Mouse (Mus musculus) kidney, embryonic 15.5 days (tissue): Measurements from ENCODE around the gene Drd5. TPM values are rescaled to one million over a fixed set of nuclear protein-coding genes. Genes with fewer than 3 reads are reported as not detected.
A peak's percentile ranks its signal among the peaks of the same experiment; 100 is the strongest.

Experiments
- ATAC-seq: fragments of 200-750 bp; cut with Nextera tagmentation; replicated peaks from 2 replicates; pipeline ENCODE4 v1.8.0; 2017; ENCODE audit warnings: moderate TSS enrichment; ENCODE audit not compliant: low FRiP score
- H3K27ac ChIP-seq: fragments of 300-500 bp; sonication (generic); 2 replicates; pipeline ENCODE4 v1.5.1; 2015; ENCODE audit warnings: mild to moderate bottlenecking, inconsistent platforms
- H3K27me3 ChIP-seq: fragments of 300-500 bp; sonication (generic); 2 replicates; pipeline ENCODE4 v1.6.1; 2015; ENCODE audit warnings: inconsistent platforms
- H3K36me3 ChIP-seq: fragments of 300-500 bp; sonication (generic); 2 replicates; pipeline ENCODE4 v1.6.1; 2015; ENCODE audit warnings: inconsistent platforms
- H3K4me1 ChIP-seq: fragments of 300-500 bp; sonication (generic); 2 replicates; pipeline ENCODE4 v1.6.1; 2015; ENCODE audit warnings: inconsistent platforms
- H3K4me2 ChIP-seq: fragments of 300-500 bp; sonication (generic); 2 replicates; pipeline ENCODE4 v1.6.1; 2015; ENCODE audit warnings: moderate library complexity, mild to moderate bottlenecking, inconsistent platforms
- H3K4me3 ChIP-seq: fragments of 300-500 bp; sonication (generic); replicated peaks from 2 replicates; pipeline ENCODE4 v1.5.1; 2015; ENCODE audit warnings: mild to moderate bottlenecking, inconsistent platforms
- H3K9ac ChIP-seq: fragments of 300-500 bp; sonication (generic); 2 replicates; pipeline ENCODE4 v1.6.1; 2015; ENCODE audit warnings: mild to moderate bottlenecking, inconsistent platforms
- H3K9me3 ChIP-seq: fragments of 300-500 bp; sonication (generic); replicated peaks from 2 replicates; pipeline ENCODE4 v1.6.1; 2016; ENCODE audit warnings: inconsistent platforms
- WGBS: fragments of 180-500 bp; shearing (Covaris S2); methylation state at CpG from one replicate; pipeline ENCODE4 v1.1.7; 2015; ENCODE audit warnings: mixed read lengths; 5-methylcytosine and 5-hydroxymethylcytosine counted together
- polyA plus RNA-seq: library from polyadenylated mRNA; unstranded; fragments of >200 nt; fragmentation: Nextera tagmentation; extraction: Ambion mirVana; gene quantifications from 2 replicates; pipeline ENCODE4 v1.2.1, GENCODE M21; 2015

The Drd5 gene
- not detected in 2 replicates for polyA plus RNA-seq

DNA sequence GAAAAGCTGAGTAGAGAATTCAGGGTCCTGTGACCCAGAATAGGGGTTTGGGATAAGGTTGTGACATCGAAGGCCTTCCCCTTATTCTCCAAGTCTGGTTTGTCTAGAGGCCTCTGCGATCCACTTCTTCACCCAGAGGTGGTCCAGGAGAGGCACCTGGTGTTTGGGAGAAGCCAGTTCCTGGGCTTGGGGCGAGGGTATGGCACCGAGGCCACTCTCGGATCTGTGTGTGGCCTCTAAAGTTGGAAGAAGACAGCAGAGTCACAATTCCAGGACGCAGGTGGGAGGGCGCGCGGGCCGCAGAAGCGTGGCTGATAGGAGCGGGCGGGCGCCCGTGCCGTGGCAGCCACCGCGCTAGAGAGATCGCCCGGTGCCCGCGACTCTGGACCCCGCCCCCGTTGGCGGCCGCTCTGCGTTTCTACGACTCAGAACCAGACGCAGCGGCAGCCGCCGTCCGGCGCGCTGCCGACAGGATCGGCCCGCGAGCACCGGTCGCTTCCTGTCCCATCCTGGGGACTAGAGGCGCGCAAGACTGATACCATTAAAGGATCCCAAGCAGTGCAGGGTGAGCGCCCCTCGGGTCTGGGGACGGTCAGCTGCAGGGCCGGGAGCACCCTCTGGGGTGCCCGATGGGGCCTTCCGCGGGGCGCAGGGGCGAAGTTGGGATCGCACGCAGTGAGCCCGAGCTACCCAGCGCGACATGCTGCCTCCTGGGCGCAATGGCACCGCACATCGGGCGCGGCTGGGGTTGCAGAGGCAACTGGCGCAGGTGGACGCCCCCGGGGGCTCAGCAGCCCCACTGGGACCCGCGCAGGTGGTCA, at the start of gene Drd5:
Drd5 (plus strand) TSS at position 402 of the 821 bp plus-strand sequence.
- H3K4me3 ChIP-seq, result peak within 1 kb of the TSS; percentile 36
- peaks cover 63% of the 10 kb centered on the region for H3K27me3 ChIP-seq
- H3K36me3 ChIP-seq, result no peaks in the 10 kb centered on the region
- 0 out of 2 replicates have a peak, but pooled peaks have one; percentile 36 for ATAC-seq
- H3K9ac ChIP-seq, result 0 out of 2 replicates have a peak within 1 kb of the TSS, but pooled peaks have one; percentile 3
- no peaks in the 10 kb centered on the region for H3K9me3 ChIP-seq
- H3K4me2 ChIP-seq, result peak within 1 kb of the TSS; percentile 64
- H3K27ac ChIP-seq, result no peak within 1 kb of the TSS
- WGBS, result 3% methylated on average over 67 of the region's 67 CpGs
- peaks cover 9% of the 10 kb centered on the region for H3K4me1 ChIP-seq

DNA sequence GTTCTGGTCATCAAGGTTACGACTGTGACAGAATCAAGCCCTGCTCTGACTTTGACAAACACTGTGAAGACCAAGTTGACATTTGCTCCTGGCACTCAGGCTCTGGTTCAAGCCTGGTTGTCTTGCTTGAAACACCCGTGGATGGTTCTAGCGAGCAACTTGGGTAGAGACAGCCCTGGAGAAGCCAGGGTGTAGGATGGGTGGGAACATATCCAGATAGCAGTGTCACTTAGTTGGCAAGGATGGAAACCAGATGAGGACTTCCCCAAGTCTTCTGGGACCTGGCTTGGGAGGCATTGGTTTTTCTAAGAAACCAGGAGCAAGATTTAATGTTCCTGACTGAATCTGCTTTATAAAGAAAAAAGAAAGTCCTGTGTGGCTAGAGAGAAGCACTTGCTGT, 48.2 kb upstream of the Drd5 start:
- Histone ChIP-seq H3K9me3 (no peaks in the 10 kb centered on the region), H3K4me1 (no peaks in the 10 kb centered on the region), H3K27me3 (peaks cover 21% of the 10 kb centered on the region), H3K4me3 (no peak overlapping the region), H3K27ac (no peak overlapping the region), H3K36me3 (peaks cover 53% of the 10 kb centered on the region), H3K9ac (no peak overlapping the region), H3K4me2 (no peak overlapping the region)
- no peak for ATAC-seq
- 92% methylated on average over 3 of the region's 3 CpGs for WGBS

DNA sequence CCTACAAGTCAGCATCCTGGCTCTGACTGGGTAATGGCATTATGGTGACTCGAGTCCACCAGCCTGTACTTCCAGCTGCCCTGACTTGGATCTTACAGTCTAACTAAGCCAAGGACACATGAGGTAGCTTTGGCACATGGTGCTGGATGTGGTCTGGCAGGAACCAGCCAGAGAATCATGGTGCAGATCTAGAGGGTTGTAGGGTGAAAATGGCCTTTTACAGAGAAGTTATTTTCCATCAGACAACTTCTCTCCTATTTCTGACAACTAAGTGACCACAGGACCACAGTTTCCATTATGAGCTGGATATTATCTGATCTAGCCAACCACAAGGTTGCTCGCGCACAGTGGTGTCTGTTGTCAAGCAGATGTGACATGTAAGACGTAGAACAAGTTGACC, 45.3 kb upstream of the Drd5 start:
- Histone ChIP-seq H3K36me3 (peaks cover 28% of the 10 kb centered on the region), H3K27me3 (peaks cover 49% of the 10 kb centered on the region), H3K4me3 (no peak overlapping the region), H3K4me2 (no peak overlapping the region), H3K9me3 (no peaks in the 10 kb centered on the region), H3K4me1 (peaks cover 21% of the 10 kb centered on the region), H3K27ac (no peak overlapping the region), H3K9ac (no peak overlapping the region)
- no peak for ATAC-seq
- WGBS, result 78% methylated on average over 4 of the region's 4 CpGs

DNA sequence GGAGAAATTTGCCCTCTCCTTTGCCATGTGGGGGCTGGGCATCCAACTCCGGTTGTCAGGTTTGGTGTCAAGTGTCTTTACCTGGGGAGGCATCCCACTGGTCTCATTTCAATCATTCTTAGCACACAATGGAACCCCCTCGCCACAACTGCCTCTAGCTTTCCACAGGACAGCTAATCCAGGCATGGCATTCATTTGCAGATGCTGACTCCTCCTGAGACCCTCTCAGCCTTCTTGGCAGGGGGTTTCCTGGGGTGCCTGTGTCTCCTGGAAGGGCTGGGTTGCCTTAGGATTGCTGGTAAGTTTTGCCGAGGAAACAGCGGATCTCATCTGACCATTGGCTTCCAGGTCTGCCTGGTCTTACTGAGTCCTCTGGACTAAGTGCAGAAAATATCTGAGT, 43.4 kb upstream of the Drd5 start, which contains the start of gene Otop1:
Otop1 (plus strand) TSS at position 202 of the 400 bp plus-strand sequence.
- peaks cover 11% of the 10 kb centered on the region; the same call in 1 of the 2 replicates for H3K36me3 ChIP-seq
- no peaks in the 10 kb centered on the region for H3K9me3 ChIP-seq
- peak within 1 kb of the TSS; percentile 52 for H3K4me2 ChIP-seq
- peaks cover 21% of the 10 kb centered on the region for H3K4me1 ChIP-seq
- no peak within 1 kb of the TSS for H3K27ac ChIP-seq
- no peak for ATAC-seq
- H3K4me3 ChIP-seq, result peak within 1 kb of the TSS; percentile 32
- H3K9ac ChIP-seq, result no peak within 1 kb of the TSS
- WGBS, result 10% methylated on average over 4 of the region's 4 CpGs
- H3K27me3 ChIP-seq, result peaks cover 66% of the 10 kb centered on the region

DNA sequence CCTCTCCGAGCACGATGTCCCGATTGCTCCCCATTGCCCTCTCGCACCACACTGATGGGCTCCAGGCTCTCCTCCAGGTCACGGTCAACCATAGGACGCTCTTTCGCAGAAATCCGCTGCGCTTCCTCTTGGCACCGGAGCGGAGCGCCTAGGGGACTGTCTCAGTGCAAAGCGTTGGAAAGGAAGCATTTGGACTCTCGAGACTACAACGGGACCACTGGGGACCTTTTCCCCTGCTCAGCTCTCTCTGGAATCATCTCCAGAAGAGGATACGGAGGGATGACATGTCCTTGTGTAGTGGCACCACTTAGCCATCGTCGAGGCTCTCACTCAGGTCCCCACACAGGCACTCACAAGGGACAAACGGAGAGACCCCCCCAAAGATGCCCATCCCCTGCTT, 42.7 kb upstream of the Drd5 start:
- Histone ChIP-seq H3K4me2 (peak overlapping the region; percentile 52), H3K27ac (no peak overlapping the region), H3K4me1 (peaks cover 21% of the 10 kb centered on the region), H3K27me3 (peaks cover 66% of the 10 kb centered on the region), H3K4me3 (peak overlapping the region; percentile 32; the same call in 1 of the 2 replicates), H3K9ac (no peak overlapping the region), H3K9me3 (no peaks in the 10 kb centered on the region), H3K36me3 (peaks cover 4% of the 10 kb centered on the region; the same call in 1 of the 2 replicates)
- no peak for ATAC-seq
- WGBS, result 3% methylated on average over 19 of the region's 19 CpGs

DNA sequence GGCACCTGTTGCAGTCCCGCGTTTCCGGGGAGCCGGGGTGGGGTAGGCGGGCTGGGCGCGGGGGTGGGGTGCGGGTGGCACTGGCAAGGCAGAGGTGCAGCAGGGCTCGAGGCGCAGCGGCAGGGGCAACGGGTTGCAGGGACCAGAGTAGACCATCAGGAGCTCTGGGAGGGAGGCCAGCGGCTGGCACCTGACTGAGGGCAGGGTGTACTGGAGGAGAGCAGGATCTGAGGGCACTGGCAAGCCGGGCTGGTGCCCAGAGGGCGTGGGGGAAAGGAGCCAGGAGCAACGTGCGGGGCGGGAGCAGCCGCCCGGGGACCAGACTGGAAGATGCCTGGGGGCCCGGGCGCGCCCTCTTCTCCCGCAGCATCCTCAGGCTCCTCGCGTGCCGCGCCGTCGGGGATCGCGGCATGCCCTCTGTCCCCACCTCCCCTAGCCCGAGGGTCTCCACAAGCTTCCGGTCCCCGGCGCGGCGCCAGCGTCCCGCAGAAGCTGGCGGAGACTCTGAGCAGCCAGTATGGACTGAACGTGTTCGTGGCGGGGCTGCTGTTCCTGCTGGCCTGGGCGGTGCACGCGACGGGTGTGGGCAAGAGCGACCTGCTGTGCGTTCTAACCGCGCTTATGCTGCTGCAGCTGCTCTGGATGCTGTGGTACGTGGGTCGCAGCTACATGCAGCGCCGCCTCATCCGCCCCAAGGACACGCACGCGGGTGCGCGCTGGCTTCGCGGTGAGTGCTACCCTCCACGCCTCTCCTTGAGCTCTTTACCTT, 41.9 kb upstream of the Drd5 start:
- H3K9me3 ChIP-seq, result no peaks in the 10 kb centered on the region
- ATAC-seq, result 0 out of 2 replicates have a peak, but pooled peaks have one; percentile 38
- H3K9ac ChIP-seq, result no peak overlapping the region
- no peak overlapping the region for H3K27ac ChIP-seq
- no peaks in the 10 kb centered on the region for H3K36me3 ChIP-seq
- peak overlapping the region; percentile 32 for H3K4me3 ChIP-seq
- peak overlapping the region; percentile 52 for H3K4me2 ChIP-seq
- WGBS, result 3% methylated on average over 63 of the region's 65 CpGs
- H3K27me3 ChIP-seq, result peaks cover 66% of the 10 kb centered on the region
- H3K4me1 ChIP-seq, result peaks cover 21% of the 10 kb centered on the region

DNA sequence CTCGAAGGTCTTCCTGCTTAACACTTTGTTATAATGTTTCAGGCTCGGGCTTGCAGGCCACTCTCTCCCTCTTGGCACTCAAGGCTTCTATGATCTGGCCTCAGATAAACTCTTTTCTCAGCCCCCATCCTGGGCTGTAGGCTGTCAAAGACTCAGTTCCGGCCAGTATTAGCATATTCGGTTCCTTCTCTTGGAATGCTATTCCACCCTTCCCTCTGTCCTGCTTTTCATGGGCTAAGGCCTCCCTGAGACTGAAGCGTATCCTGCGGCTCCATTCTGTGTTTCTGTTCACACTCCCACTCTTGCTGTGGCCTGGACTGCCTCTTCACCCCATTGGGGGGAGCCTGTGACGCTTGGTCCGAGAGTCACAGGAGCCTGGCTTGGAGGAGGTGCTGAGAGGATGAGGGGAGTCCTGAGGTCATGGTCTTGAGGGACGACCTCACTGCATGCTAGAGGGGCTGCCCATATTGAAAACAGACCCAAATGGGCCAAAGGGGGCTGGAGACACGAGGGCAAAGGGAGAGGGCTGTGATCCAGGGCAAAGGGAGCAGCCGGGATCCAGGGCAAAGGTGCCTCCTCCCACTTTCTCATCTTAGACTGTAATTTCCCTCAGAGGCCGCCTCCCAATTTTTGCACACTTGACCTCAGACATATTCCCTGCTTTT, 41.1 kb upstream of the Drd5 start:
- peak; percentile 29; the same call in 1 of the 2 replicates for ATAC-seq

DNA sequence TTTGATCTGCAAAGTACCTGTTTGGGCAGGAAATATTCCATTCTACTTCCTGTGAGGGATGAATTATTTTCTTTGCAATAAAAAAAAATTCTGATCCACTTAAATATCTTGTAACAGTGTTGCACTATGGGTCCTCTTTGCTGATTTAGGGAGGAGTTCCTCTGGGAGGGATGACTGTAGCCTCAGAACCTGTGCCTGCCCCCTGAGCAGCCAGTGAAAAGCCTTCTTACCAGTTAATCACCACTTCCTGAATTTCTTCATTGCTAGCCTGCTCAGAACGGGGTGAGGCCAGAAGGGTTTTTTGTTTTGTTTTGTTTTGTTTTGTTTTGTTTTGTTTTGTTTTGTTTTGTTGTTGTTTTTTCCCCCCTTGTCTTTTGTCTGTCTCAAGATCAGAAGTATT, 39.1 kb upstream of the Drd5 start:
- ATAC-seq, result no peak
- Histone ChIP-seq H3K9me3 (no peaks in the 10 kb centered on the region), H3K27me3 (peaks cover 54% of the 10 kb centered on the region)

More for the DNA sequence above, 41.1 kb upstream of the Drd5 start:
- H3K4me3 ChIP-seq, result peak overlapping the region; percentile 32; the same call in 1 of the 2 replicates
- no peaks in the 10 kb centered on the region for H3K36me3 ChIP-seq
- H3K27me3 ChIP-seq, result peaks cover 66% of the 10 kb centered on the region
- peaks cover 21% of the 10 kb centered on the region for H3K4me1 ChIP-seq
- no peak overlapping the region for H3K9ac ChIP-seq
- H3K9me3 ChIP-seq, result no peaks in the 10 kb centered on the region
- H3K27ac ChIP-seq, result no peak overlapping the region
- 12% methylated on average over 12 of the region's 12 CpGs for WGBS
- peak overlapping the region; percentile 52 for H3K4me2 ChIP-seq

DNA sequence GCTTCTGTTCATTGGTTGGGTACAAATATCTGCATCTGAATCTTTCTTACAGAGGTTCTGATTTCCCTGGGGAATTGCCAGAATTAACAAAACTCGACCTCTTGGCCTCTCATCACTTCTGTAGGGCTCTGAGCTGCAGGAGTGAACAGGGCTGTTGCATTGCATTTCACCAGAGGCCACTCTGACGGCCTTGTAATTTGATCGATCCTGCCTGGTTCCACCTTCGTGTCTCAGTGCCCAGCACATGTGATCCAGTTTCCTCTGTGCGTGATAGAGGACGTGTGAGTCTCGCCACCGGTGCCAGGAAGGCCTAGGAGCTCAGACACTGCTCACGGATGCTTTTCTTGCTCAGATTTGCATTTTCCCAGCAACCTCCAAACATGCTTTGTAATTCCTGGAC, 33.4 kb upstream of the Drd5 start:
- 39% methylated on average over 9 of the region's 9 CpGs for WGBS
- H3K9ac ChIP-seq, result no peak overlapping the region
- H3K27me3 ChIP-seq, result peaks cover under 1% of the 10 kb centered on the region; the same call in 1 of the 2 replicates
- H3K9me3 ChIP-seq, result no peaks in the 10 kb centered on the region
- no peak overlapping the region for H3K27ac ChIP-seq
- ATAC-seq, result no peak
- no peaks in the 10 kb centered on the region for H3K36me3 ChIP-seq
- H3K4me3 ChIP-seq, result no peak overlapping the region
- H3K4me1 ChIP-seq, result no peaks in the 10 kb centered on the region
- no peak overlapping the region for H3K4me2 ChIP-seq

More for the DNA sequence above, 39.1 kb upstream of the Drd5 start:
- Histone ChIP-seq H3K4me2 (no peak overlapping the region), H3K36me3 (no peaks in the 10 kb centered on the region), H3K4me3 (no peak overlapping the region), H3K27ac (no peak overlapping the region), H3K4me1 (peaks cover 21% of the 10 kb centered on the region), H3K9ac (no peak overlapping the region)
- WGBS, result 20% methylated on average over 1 of the region's 1 CpGs

DNA sequence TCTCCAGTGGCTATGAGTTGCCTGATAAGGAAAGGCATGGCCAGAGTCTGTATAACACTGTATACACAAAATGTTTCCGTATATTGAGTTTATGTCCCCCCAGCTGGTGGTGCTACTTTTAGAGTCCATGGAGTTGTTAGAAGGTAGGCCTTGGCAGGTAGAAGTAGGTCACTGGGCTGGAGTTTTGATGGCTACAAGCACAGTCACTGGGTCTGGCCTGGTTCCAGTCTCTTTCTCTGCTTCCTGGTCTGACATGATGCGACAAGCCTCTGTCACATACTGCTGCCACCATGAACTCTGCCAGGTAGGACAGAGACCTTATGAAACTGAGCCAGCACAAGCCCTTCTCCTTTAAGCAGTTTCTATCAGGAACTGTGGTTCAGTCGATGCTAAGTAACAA, 30.7 kb upstream of the Drd5 start:
- H3K4me3 ChIP-seq, result no peak overlapping the region
- no peaks in the 10 kb centered on the region for H3K9me3 ChIP-seq
- ATAC-seq, result no peak
- H3K27me3 ChIP-seq, result no peaks in the 10 kb centered on the region
- H3K4me2 ChIP-seq, result no peak overlapping the region
- no peaks in the 10 kb centered on the region for H3K36me3 ChIP-seq
- H3K9ac ChIP-seq, result no peak overlapping the region
- H3K4me1 ChIP-seq, result no peaks in the 10 kb centered on the region
- WGBS, result 92% methylated on average over 3 of the region's 3 CpGs
- no peak overlapping the region for H3K27ac ChIP-seq

DNA sequence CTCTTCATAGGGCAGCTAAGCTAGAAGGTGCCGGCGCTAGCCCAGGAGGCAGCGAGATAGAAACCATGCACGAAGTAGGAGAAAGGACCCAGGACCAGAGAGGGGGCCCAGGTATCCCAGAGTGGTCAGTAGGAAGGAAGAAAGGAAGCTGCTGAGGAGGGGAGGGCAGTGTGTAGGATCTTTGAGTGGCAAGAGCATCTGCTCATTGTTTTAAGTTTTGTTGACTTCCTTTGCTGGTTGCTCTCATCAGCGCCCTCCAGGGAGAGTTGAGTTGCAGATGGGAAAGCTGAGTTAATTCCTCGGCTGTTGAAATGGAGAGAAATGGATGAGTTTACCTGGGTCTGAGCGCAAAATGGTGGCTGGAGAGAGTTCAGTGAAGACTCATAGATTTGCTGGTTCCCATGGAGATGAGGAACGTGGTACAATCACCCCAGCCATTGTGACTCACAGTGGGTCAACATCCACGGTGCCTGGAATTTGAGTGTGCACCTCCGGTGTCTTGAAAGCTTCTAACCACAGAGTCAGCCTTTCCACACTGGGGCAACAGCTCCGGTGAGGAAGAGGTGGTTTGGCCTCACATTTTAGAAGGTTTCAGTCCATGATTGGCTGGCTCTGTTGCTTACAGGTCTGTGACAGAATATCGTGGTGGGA, 17.3 kb upstream of the Drd5 start:
- H3K4me3 ChIP-seq, result no peak overlapping the region
- no peak overlapping the region for H3K4me2 ChIP-seq
- H3K36me3 ChIP-seq, result no peaks in the 10 kb centered on the region
- 89% methylated on average over 12 of the region's 12 CpGs for WGBS
- H3K4me1 ChIP-seq, result no peaks in the 10 kb centered on the region
- no peak for ATAC-seq
- no peaks in the 10 kb centered on the region for H3K9me3 ChIP-seq
- no peak overlapping the region for H3K9ac ChIP-seq
- H3K27ac ChIP-seq, result no peak overlapping the region
- H3K27me3 ChIP-seq, result no peaks in the 10 kb centered on the region
